Mouse (Mus musculus): Measurements from ENCODE around the gene Oas1d. TPM values are rescaled to one million over a fixed set of nuclear protein-coding genes. Genes with fewer than 3 reads are reported as not detected.
"Not testable (repeated sequence)": the region's sequence is repeated elsewhere in the genome, so short reads cannot be mapped to it uniquely, and the experiment has no call there.

Gene Oas1d
- total and polyA plus RNA-seq, 3 experiments = not detected

- intact Hi-C loops (cut with DNase I) = not testable (repeated sequence)
These were observed 32.7 kb upstream of the Oas1d start for GRCm38 (mm10) chr5:120881681-120882080.

GRCm38 (mm10) chr5:120887413-120887812, 26.9 kb upstream of the Oas1d start, which contains the start of gene Oas1g:
Gene Oas1g (minus strand): TSS chr5:120887613.
- H3K4me1 ChIP-seq (ENCODE audit: control insufficient read depth, insufficient read depth, low read length); H3K9ac ChIP-seq (ENCODE audit: low read depth, low read length); H3K36me3 ChIP-seq (ENCODE audit: control insufficient read depth, insufficient read depth, low read length); H3K4me3 ChIP-seq; H3K27ac ChIP-seq; DNase-seq; H3K27me3 ChIP-seq (ENCODE audit: control insufficient read depth, insufficient read depth, low read length); H3K79me2 ChIP-seq (replicated peaks; ENCODE audit: control insufficient read depth, insufficient read depth, low read length): not testable (repeated sequence)
- intact Hi-C loops (cut with DNase I) = loop anchor here (2.0 kb wide), 1 partner anchor 17 kb away; no protein-coding TSS in a partner anchor
- WGBS = 13% methylated on average over 7 of the region's 9 CpGs

More at GRCm38 (mm10) chr5:120881681-120882080, 32.7 kb upstream of the Oas1d start:
- H3K27me3 ChIP-seq (ENCODE audit: control insufficient read depth, insufficient read depth, low read length); H3K27ac ChIP-seq; H3K9ac ChIP-seq (ENCODE audit: low read depth, low read length); H3K79me2 ChIP-seq (replicated peaks; ENCODE audit: control insufficient read depth, insufficient read depth, low read length); H3K36me3 ChIP-seq (ENCODE audit: control insufficient read depth, insufficient read depth, low read length); H3K4me1 ChIP-seq (ENCODE audit: control insufficient read depth, insufficient read depth, low read length); H3K4me3 ChIP-seq; DNase-seq: not testable (repeated sequence)
- WGBS = 86% methylated on average over 6 of the region's 6 CpGs

GRCm38 (mm10) chr5:120887831-120888230, 26.5 kb upstream of the Oas1d start:
- H3K36me3 ChIP-seq (ENCODE audit: control insufficient read depth, insufficient read depth, low read length) = no peaks in the 10 kb centered on the region
- no peaks in the 10 kb centered on the region for H3K27me3 ChIP-seq (ENCODE audit: control insufficient read depth, insufficient read depth, low read length)
- DNase-seq = no peak
- H3K4me3 ChIP-seq = no peak overlapping the region
- H3K9ac ChIP-seq (ENCODE audit: low read depth, low read length) = no peak overlapping the region
- no peak overlapping the region for H3K27ac ChIP-seq
- no peak for TF ChIP-seq EP300 (IDR thresholded peaks at IDR 0.05; ENCODE audit: insufficient read depth, low read depth, low read length)
- TF ChIP-seq POLR2A (IDR thresholded peaks at IDR 0.05; ENCODE audit: insufficient read depth, low read depth, low read length) = no peak
- no peak for TF ChIP-seq CTCF (IDR thresholded peaks at IDR 0.05)
- intact Hi-C loops (cut with DNase I) = loop anchor here (2.0 kb wide), 1 partner anchor 17 kb away; no protein-coding TSS in a partner anchor
- 38% methylated on average over 6 of the region's 6 CpGs for WGBS
- H3K4me1 ChIP-seq (ENCODE audit: control insufficient read depth, insufficient read depth, low read length) = no peaks in the 10 kb centered on the region
- H3K79me2 ChIP-seq (replicated peaks; ENCODE audit: control insufficient read depth, insufficient read depth, low read length) = no peaks in the 10 kb centered on the region

GRCm38 (mm10) chr5:120888294-120888815, 26.0 kb upstream of the Oas1d start:
- intact Hi-C loops (cut with DNase I); H3K79me2 ChIP-seq (replicated peaks; ENCODE audit: control insufficient read depth, insufficient read depth, low read length); H3K27ac ChIP-seq; H3K27me3 ChIP-seq (ENCODE audit: control insufficient read depth, insufficient read depth, low read length); DNase-seq; H3K4me1 ChIP-seq (ENCODE audit: control insufficient read depth, insufficient read depth, low read length); H3K9ac ChIP-seq (ENCODE audit: low read depth, low read length); H3K4me3 ChIP-seq; H3K36me3 ChIP-seq (ENCODE audit: control insufficient read depth, insufficient read depth, low read length): not testable (repeated sequence)
- 35% methylated on average over 4 of the region's 4 CpGs for WGBS

GRCm38 (mm10) chr5:120890026-120890425, 24.3 kb upstream of the Oas1d start:
- Histone ChIP-seq H3K79me2 (replicated peaks; ENCODE audit: control insufficient read depth, insufficient read depth, low read length) (no peaks in the 10 kb centered on the region), H3K4me3 (no peak overlapping the region), H3K4me1 (ENCODE audit: control insufficient read depth, insufficient read depth, low read length) (no peaks in the 10 kb centered on the region), H3K36me3 (ENCODE audit: control insufficient read depth, insufficient read depth, low read length) (no peaks in the 10 kb centered on the region), H3K9ac (ENCODE audit: low read depth, low read length) (no peak overlapping the region), H3K27ac (no peak overlapping the region), H3K27me3 (ENCODE audit: control insufficient read depth, insufficient read depth, low read length) (no peaks in the 10 kb centered on the region)
- TF ChIP-seq CTCF (IDR thresholded peaks at IDR 0.05) = no peak
- TF ChIP-seq EP300 (IDR thresholded peaks at IDR 0.05; ENCODE audit: insufficient read depth, low read depth, low read length) = no peak
- TF ChIP-seq POLR2A (IDR thresholded peaks at IDR 0.05; ENCODE audit: insufficient read depth, low read depth, low read length) = no peak
- intact Hi-C loops (cut with DNase I) = no loop called here
- WGBS = 63% methylated on average over 2 of the region's 2 CpGs
- DNase-seq = no peak

- 41% methylated on average over 3 of the region's 3 CpGs for WGBS
- H3K4me1 ChIP-seq (ENCODE audit: control insufficient read depth, insufficient read depth, low read length) = no peaks in the 10 kb centered on the region
- intact Hi-C loops (cut with DNase I) = no loop called here
- H3K36me3 ChIP-seq (ENCODE audit: control insufficient read depth, insufficient read depth, low read length) = no peaks in the 10 kb centered on the region
- H3K79me2 ChIP-seq (replicated peaks; ENCODE audit: control insufficient read depth, insufficient read depth, low read length) = no peaks in the 10 kb centered on the region
- no peak overlapping the region for H3K4me3 ChIP-seq
- TF ChIP-seq CTCF (IDR thresholded peaks at IDR 0.05) = no peak
- TF ChIP-seq EP300 (IDR thresholded peaks at IDR 0.05; ENCODE audit: insufficient read depth, low read depth, low read length) = no peak
- no peak for TF ChIP-seq POLR2A (IDR thresholded peaks at IDR 0.05; ENCODE audit: insufficient read depth, low read depth, low read length)
- no peak for DNase-seq
- no peaks in the 10 kb centered on the region for H3K27me3 ChIP-seq (ENCODE audit: control insufficient read depth, insufficient read depth, low read length)
- H3K27ac ChIP-seq = no peak overlapping the region
- H3K9ac ChIP-seq (ENCODE audit: low read depth, low read length) = no peak overlapping the region
These were observed 23.3 kb upstream of the Oas1d start for GRCm38 (mm10) chr5:120890991-120891390.

GRCm38 (mm10) chr5:120891566-120892242, 22.6 kb upstream of the Oas1d start:
- WGBS = 64% methylated on average over 2 of the region's 2 CpGs
- intact Hi-C loops (cut with DNase I); H3K9ac ChIP-seq (ENCODE audit: low read depth, low read length): not testable (repeated sequence)

More at GRCm38 (mm10) chr5:120891566-120892242, 22.6 kb upstream of the Oas1d start:
- DNase-seq; H3K4me1 ChIP-seq (ENCODE audit: control insufficient read depth, insufficient read depth, low read length); H3K36me3 ChIP-seq (ENCODE audit: control insufficient read depth, insufficient read depth, low read length); H3K79me2 ChIP-seq (replicated peaks; ENCODE audit: control insufficient read depth, insufficient read depth, low read length); H3K4me3 ChIP-seq; H3K27ac ChIP-seq; H3K27me3 ChIP-seq (ENCODE audit: control insufficient read depth, insufficient read depth, low read length): not testable (repeated sequence)
